Mouse (Mus musculus) MEL (cell line): ENCODE data around the gene Gucd1. TPM values are rescaled to one million over a fixed set of nuclear protein-coding genes. Genes with fewer than 3 reads are reported as not detected.

Experiments used
- DNase-seq: peaks from one replicate; pipeline ENCODE4 v3.0.0; 2011; ENCODE audit warnings: low read depth, low spot score
- H3K27ac ChIP-seq: 2 replicates; pipeline ENCODE4 v1.5.1; 2012; ENCODE audit warnings: low read depth, mild to moderate bottlenecking, control low read depth, low read length, moderate library complexity; ENCODE audit not compliant: control insufficient read depth
- H3K27me3 ChIP-seq, 2 experiments: fragments of 150-350 bp in 1 of 2; sonication (generic) in 1 of 2; 2 replicates each; pipeline ENCODE4 v1.6.1; 2012; ENCODE audit warnings: low read length in 2 of 2, mild to moderate bottlenecking in 2 of 2, improper control_type of control experiment in 1 of 2, moderate library complexity in 1 of 2; ENCODE audit not compliant: insufficient read depth in 2 of 2, control insufficient read depth in 1 of 2
- H3K36me3 ChIP-seq, 2 experiments: 2 replicates each; pipeline ENCODE4 v1.6.1; 2012 to 2014; ENCODE audit warnings: low read length in 2 of 2, improper control_type of control experiment in 1 of 2, inconsistent platforms in 1 of 2, mild to moderate bottlenecking in 1 of 2; ENCODE audit not compliant: insufficient read depth in 2 of 2, control insufficient read depth in 1 of 2
- H3K4me1 ChIP-seq, 2 experiments: fragments of 150-350 bp in 1 of 2; sonication (generic) in 1 of 2; 2 replicates each; pipeline ENCODE4 v1.6.1; 2012; ENCODE audit warnings: low read length in 2 of 2, improper control_type of control experiment in 1 of 2, mild to moderate bottlenecking in 1 of 2; ENCODE audit not compliant: insufficient read depth in 2 of 2, control insufficient read depth in 1 of 2
- H3K4me3 ChIP-seq, 2 experiments: fragments of 150-350 bp in 1 of 2; sonication (generic) in 1 of 2; 2 replicates each; pipeline ENCODE4 v1.5.1; 2012; ENCODE audit warnings: low read depth in 2 of 2, low read length in 2 of 2, mild to moderate bottlenecking in 2 of 2, moderate library complexity in 2 of 2, control low read depth in 1 of 2, improper control_type of control experiment in 1 of 2; ENCODE audit not compliant: control insufficient read depth in 1 of 2, insufficient read depth in 1 of 2
- H3K79me2 ChIP-seq: 2 replicates; pipeline ENCODE4 v1.6.1; 2012; ENCODE audit warnings: mild to moderate bottlenecking, low read length, moderate library complexity; ENCODE audit not compliant: control insufficient read depth, poor library complexity, insufficient read depth
- H3K9ac ChIP-seq: 2 replicates; pipeline ENCODE4 v1.6.1; 2012; ENCODE audit warnings: low read depth, mild to moderate bottlenecking, control low read depth, low read length, moderate library complexity; ENCODE audit not compliant: control insufficient read depth, poor library complexity, severe bottlenecking
- H3K9me3 ChIP-seq: fragments of 150-350 bp; sonication (generic); replicated peaks from 2 replicates; pipeline ENCODE4 v1.6.1; 2012; ENCODE audit warnings: mild to moderate bottlenecking, low read length, improper control_type of control experiment, moderate library complexity; ENCODE audit not compliant: insufficient read depth
- BHLHE40 ChIP-seq: IDR thresholded peaks from 2 replicates; pipeline ENCODE4 v1.6.1; 2012; ENCODE audit warnings: low read depth, mild to moderate bottlenecking, inconsistent platforms, low read length, improper control_type of control experiment, borderline replicate concordance
- CHD1 ChIP-seq: IDR thresholded peaks from 2 replicates; pipeline ENCODE4 v1.6.1; 2012; ENCODE audit warnings: low read depth, mild to moderate bottlenecking, inconsistent platforms, low read length, improper control_type of control experiment
- EP300 ChIP-seq, 2 experiments: IDR thresholded peaks; 2 replicates each; pipeline ENCODE4 v1.6.1; 2011; ENCODE audit warnings: improper control_type of control experiment in 2 of 2, low read length in 2 of 2, low read depth in 1 of 2, mild to moderate bottlenecking in 1 of 2
- JUND ChIP-seq: IDR thresholded peaks from 2 replicates; pipeline ENCODE4 v1.6.1; 2011; ENCODE audit warnings: low read depth, mild to moderate bottlenecking, improper control_type of control experiment, low read length
- MAFK ChIP-seq: IDR thresholded peaks from 2 replicates; pipeline ENCODE4 v1.6.1; 2011; ENCODE audit warnings: low read depth, mild to moderate bottlenecking, low read length, improper control_type of control experiment, borderline replicate concordance
- MAZ ChIP-seq: IDR thresholded peaks from 2 replicates; pipeline ENCODE4 v1.6.1; 2012; ENCODE audit warnings: low read depth, mild to moderate bottlenecking, inconsistent platforms, low read length, improper control_type of control experiment
- MEF2A ChIP-seq: IDR thresholded peaks from 2 replicates; pipeline ENCODE4 v1.6.1; 2014; ENCODE audit warnings: low read depth, mild to moderate bottlenecking, inconsistent platforms, low read length, improper control_type of control experiment; ENCODE audit not compliant: poor library complexity, insufficient replicate concordance, severe bottlenecking; ENCODE audit errors: extremely low read depth
- MXI1 ChIP-seq: IDR thresholded peaks from 2 replicates; pipeline ENCODE4 v1.6.1; 2011; ENCODE audit warnings: mild to moderate bottlenecking, low read depth, low read length, improper control_type of control experiment
- MYC ChIP-seq: IDR thresholded peaks from 2 replicates; pipeline ENCODE4 v1.6.1; 2011; ENCODE audit warnings: low read depth, mild to moderate bottlenecking, low read length, improper control_type of control experiment, moderate library complexity
- NRF1 ChIP-seq: IDR thresholded peaks from 2 replicates; pipeline ENCODE4 v1.6.1; 2014; ENCODE audit warnings: low read depth, mild to moderate bottlenecking, inconsistent platforms, low read length, improper control_type of control experiment, moderate library complexity; ENCODE audit not compliant: poor library complexity, insufficient read depth, severe bottlenecking
- POLR2AphosphoS2 ChIP-seq: IDR thresholded peaks from 2 replicates; pipeline ENCODE4 v1.6.1; 2011; ENCODE audit warnings: low read length, improper control_type of control experiment
- TAL1 ChIP-seq: IDR thresholded peaks from 2 replicates; pipeline ENCODE4 v1.6.1; 2012; ENCODE audit warnings: mild to moderate bottlenecking, inconsistent platforms, low read length, moderate library complexity, mixed read lengths
- UBTF ChIP-seq: IDR thresholded peaks from 2 replicates; pipeline ENCODE4 v1.6.1; 2012; ENCODE audit warnings: low read depth, mild to moderate bottlenecking, inconsistent platforms, low read length, improper control_type of control experiment, moderate library complexity, borderline replicate concordance; ENCODE audit not compliant: insufficient read depth
- ZC3H11A ChIP-seq: IDR thresholded peaks from 2 replicates; pipeline ENCODE4 v1.6.1; 2012; ENCODE audit warnings: low read depth, mild to moderate bottlenecking, inconsistent platforms, low read length, improper control_type of control experiment
- ZKSCAN1 ChIP-seq: IDR thresholded peaks from 2 replicates; pipeline ENCODE4 v1.6.1; 2012; ENCODE audit warnings: low read depth, mild to moderate bottlenecking, inconsistent platforms, low read length, improper control_type of control experiment, moderate library complexity
- ZNF384 ChIP-seq: IDR thresholded peaks from 2 replicates; pipeline ENCODE4 v1.6.1; 2012; ENCODE audit warnings: low read depth, mild to moderate bottlenecking, inconsistent platforms, low read length, improper control_type of control experiment
- polyA plus RNA-seq, 2 experiments: library from polyadenylated mRNA; stranded (reverse) in 1 of 2; unstranded in 1 of 2; fragments of >175 nt in 1 of 2; fragments of >200 nt in 1 of 2; gene quantifications; 2 replicates each; pipeline versions ENCODE4 v1.2.1 to v1.2.4; 2012; ENCODE audit warnings: low replicate concordance in 2 of 2, low read depth in 1 of 2; ENCODE audit not compliant: insufficient read length in 2 of 2, insufficient read depth in 1 of 2, missing spikeins in 1 of 2
- total RNA-seq: library from RNA; depleted of rRNA; stranded (reverse); fragments of 300-350 nt; gene quantifications from 2 replicates; pipeline ENCODE4 v1.2.3, GENCODE M21; 2012

Gene Gucd1
- total and polyA plus RNA-seq, 3 experiments, result 18.7 to 30.7 TPM; not detected in 1

DNA sequence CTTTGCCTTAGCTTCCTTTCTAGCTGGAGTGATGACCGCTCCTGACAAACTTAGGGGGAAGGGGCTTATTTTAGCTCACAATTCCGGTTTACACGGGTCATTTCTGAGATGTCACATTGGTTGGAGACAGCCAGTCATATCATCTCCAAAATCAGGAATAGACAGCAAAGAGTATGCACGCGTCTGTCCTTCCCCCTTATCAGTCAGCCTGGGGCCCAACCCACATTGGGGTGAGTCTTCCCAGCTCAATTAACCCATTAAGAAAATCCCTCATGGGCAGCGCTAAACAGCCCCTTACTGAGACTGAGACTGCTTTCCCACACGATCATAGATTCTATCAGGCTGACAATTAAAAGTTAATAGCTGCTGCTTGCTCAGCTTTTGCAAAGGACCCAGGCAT is 3.4 kb downstream of the Gucd1 start (continued):
- TF ChIP-seq POLR2AphosphoS2 (no peak), MYC (peak; percentile 76; the same call in 1 of the 2 replicates), ZC3H11A (no peak), MAZ (peak; percentile 67; the same call in 1 of the 2 replicates), EP300 (IDR thresholded peaks at IDR 0.05; ENCODE audit: low read depth in 1 of 2, low read length in 2 of 2) (peak in 1 of 2 experiments; percentile 63; a peak in 2 of 4 replicates), ZNF384 (no peak), MXI1 (peak; percentile 76), UBTF (no peak), ZKSCAN1 (no peak), MAFK (no peak)

DNA sequence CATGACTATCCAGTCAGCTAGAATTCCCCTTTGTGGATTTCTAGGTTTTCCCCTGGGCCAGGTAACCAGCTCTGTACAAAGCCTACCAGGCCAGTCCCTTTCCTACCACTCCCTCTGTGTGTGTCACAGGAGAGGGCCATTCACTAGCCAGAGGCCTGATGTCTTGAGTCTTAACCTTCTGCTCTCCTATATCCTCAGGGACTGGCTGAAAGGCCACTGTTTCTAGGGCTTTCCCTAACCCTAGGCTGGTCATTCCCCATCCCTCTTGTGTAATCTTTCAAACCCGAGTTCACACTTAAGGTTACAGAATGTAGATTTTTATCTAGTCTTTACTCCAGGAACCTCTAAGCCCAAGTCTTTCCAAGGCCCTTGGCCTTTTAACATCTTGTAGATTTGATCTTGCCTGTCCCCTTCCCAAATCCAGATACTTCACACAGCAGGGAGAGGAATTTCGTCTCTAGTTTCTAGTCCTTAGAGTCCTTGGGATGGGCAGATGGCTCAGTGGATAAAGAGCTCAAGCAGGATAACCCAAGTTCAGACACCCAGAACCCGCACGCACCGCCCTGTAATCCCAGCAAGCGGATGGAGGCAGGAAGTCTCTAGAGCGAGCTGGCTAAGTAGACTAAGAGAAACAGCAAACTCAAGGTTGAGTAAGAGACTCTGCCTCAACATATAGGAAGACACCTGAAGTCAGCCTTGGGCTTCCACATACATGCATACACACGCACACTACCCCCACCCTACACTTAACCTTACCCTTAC is 4.3 kb downstream of the Gucd1 start:
- Histone ChIP-seq H3K36me3 (peaks cover 2 to 20% of the 10 kb centered on the region in 2 experiments; a peak in 3 of 4 replicates), H3K4me1 (peaks cover 15 to 24% of the 10 kb centered on the region in 2 experiments), H3K27me3 (no peaks in the 10 kb centered on the region), H3K9me3 (no peaks in the 10 kb centered on the region), H3K79me2 (peaks cover 13% of the 10 kb centered on the region), H3K4me3 (no peak overlapping the region), H3K27ac (peak overlapping the region; percentile 54; the same call in 1 of the 2 replicates), H3K9ac (no peak overlapping the region)
- no peak for DNase-seq
- TF ChIP-seq MAFK (no peak), CHD1 (no peak)

DNA sequence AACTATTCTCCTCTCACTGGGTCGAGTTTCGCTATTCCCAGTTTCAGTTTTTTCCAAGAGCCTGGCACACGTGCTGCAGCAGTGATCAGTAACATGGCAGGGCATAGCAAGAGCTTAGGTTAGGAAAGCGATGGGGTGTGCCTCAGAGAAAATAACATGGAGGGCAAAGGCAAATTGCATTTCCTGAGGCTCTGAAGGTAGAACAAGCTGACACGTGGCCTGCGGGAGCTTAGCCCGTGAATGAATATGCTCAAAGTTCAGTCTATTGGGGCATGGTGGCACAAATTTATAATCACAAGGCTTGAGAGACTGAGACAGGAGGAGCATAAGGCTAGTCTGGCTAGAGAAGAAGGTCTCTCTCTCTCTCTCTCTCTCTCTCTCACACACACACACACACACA is 5.0 kb downstream of the Gucd1 start:
- peaks cover 2 to 20% of the 10 kb centered on the region in 2 experiments; a peak in 3 of 4 replicates for H3K36me3 ChIP-seq

More for the DNA sequence above, 5.0 kb downstream of the Gucd1 start:
- H3K9me3 ChIP-seq, result no peaks in the 10 kb centered on the region
- H3K4me3 ChIP-seq, result no peak overlapping the region
- TF ChIP-seq TAL1 (no peak), ZNF384 (no peak), BHLHE40 (no peak), NRF1 (no peak), POLR2AphosphoS2 (no peak), JUND (no peak), CHD1 (no peak), MEF2A (no peak), EP300 (IDR thresholded peaks at IDR 0.05; ENCODE audit: low read depth in 1 of 2, low read length in 2 of 2) (no peak), ZKSCAN1 (no peak), MYC (no peak)
- H3K27ac ChIP-seq, result no peak overlapping the region
- no peak for DNase-seq
- peaks cover 15 to 24% of the 10 kb centered on the region in 2 experiments for H3K4me1 ChIP-seq
- H3K9ac ChIP-seq, result no peak overlapping the region
- peaks cover 6% of the 10 kb centered on the region for H3K79me2 ChIP-seq
- H3K27me3 ChIP-seq, result no peaks in the 10 kb centered on the region
